Comparison of ENCODE assay signal across 12 mouse cellular contexts in the genomic region with DNA sequence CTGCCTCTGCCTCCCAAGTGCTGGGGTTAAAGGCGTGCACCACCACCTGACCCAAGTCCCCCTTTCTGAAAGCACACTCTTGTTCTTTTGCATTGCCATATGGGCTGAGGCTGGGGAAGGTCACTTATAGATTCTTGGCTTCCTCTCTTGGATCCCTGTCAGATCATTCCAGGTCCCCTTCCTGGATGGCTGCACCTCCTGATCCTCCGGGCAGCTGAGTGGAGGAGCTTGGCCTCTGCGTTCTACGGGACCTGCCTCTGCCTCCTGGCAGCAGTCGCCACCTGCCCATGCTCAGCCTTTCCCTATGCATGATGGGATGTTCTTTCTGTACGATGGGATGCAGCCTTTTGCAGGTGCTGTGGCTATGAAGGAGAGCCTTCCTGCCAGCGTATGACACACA.
"Had no signal": no experiment of that assay in that cellular context is flagged by ENCODE, and none has a peak within 500 bp of the region (broad histone marks: within the 10 kb centered on the region; RNA-seq: fewer than 3 reads in every experiment).

No protein-coding gene starts in this region.

- DNase-seq: left cerebral cortex, postnatal 4 days; liver; liver, embryonic 13.5 days; liver, postnatal 0 days; lung, adult 18-20 months; lung, adult 2 months; lung, embryonic 14.5 days; lung, postnatal 10 days; lung, postnatal 14 days; lung, postnatal 36 days; lung, postnatal 4 days; midbrain, embryonic 14.5 days had no signal
